Mouse (Mus musculus): ENCODE results near the gene Lrrn4. TPM values are rescaled to one million over a fixed set of nuclear protein-coding genes. Genes with fewer than 3 reads are reported as not detected.

Gene Lrrn4
- polyA plus RNA-seq, 1 experiment = 2.3 TPM

GRCm38 (mm10) chr2:132873657-132874326 is 6.9 kb downstream of the Lrrn4 start:
- no peak for DNase-seq (ENCODE audit: low read depth, low spot score)

GRCm38 (mm10) chr2:132871663-132872062 is 9.0 kb downstream of the Lrrn4 start:
- WGBS = 29% methylated on average over 3 of the region's 3 CpGs
- peak; percentile 59 for DNase-seq (ENCODE audit: low read depth, low spot score)

More at GRCm38 (mm10) chr2:132873657-132874326, 6.9 kb downstream of the Lrrn4 start:
- 66% methylated on average over 10 of the region's 10 CpGs for WGBS

- WGBS = 80% methylated on average over 4 of the region's 4 CpGs
- no peak for DNase-seq (ENCODE audit: low read depth, low spot score)
Observed at GRCm38 (mm10) chr2:132870286-132870685, 10.4 kb downstream of the Lrrn4 start.

GRCm38 (mm10) chr2:132869682-132870081 is 11.0 kb downstream of the Lrrn4 start:
- DNase-seq (ENCODE audit: low read depth, low spot score) = no peak
- 88% methylated on average over 5 of the region's 5 CpGs for WGBS

- WGBS = 47% methylated on average over 5 of the region's 5 CpGs
- no peak for DNase-seq (ENCODE audit: low read depth, low spot score)
Observed at GRCm38 (mm10) chr2:132867521-132867920, 13.2 kb downstream of the Lrrn4 start.

GRCm38 (mm10) chr2:132863325-132863724 is 17.4 kb downstream of the Lrrn4 start:
- DNase-seq (ENCODE audit: low read depth, low spot score) = no peak
- WGBS = 93% methylated on average over 2 of the region's 2 CpGs

GRCm38 (mm10) chr2:132861456-132861855 is 19.2 kb downstream of the Lrrn4 start:
- WGBS = 89% methylated on average over 2 of the region's 2 CpGs

GRCm38 (mm10) chr2:132860435-132860834 is 20.3 kb downstream of the Lrrn4 start:
- DNase-seq (ENCODE audit: low read depth, low spot score) = no peak

More at GRCm38 (mm10) chr2:132861456-132861855, 19.2 kb downstream of the Lrrn4 start:
- DNase-seq (ENCODE audit: low read depth, low spot score) = no peak

GRCm38 (mm10) chr2:132856333-132856732 is 24.4 kb downstream of the Lrrn4 start:
- DNase-seq (ENCODE audit: low read depth, low spot score) = no peak
- WGBS = 67% methylated on average over 5 of the region's 5 CpGs

- no peak for DNase-seq (ENCODE audit: low read depth, low spot score)
- WGBS = 95% methylated on average over 1 of the region's 1 CpGs
Observed at GRCm38 (mm10) chr2:132853051-132853450, 27.6 kb downstream of the Lrrn4 start.

- 92% methylated on average over 6 of the region's 6 CpGs for WGBS
Observed at GRCm38 (mm10) chr2:132849141-132849540, 31.6 kb downstream of the Lrrn4 start.

GRCm38 (mm10) chr2:132848361-132848760 is 32.3 kb downstream of the Lrrn4 start:
- DNase-seq (ENCODE audit: low read depth, low spot score) = no peak
- WGBS = 71% methylated on average over 4 of the region's 4 CpGs

More at GRCm38 (mm10) chr2:132849141-132849540, 31.6 kb downstream of the Lrrn4 start:
- no peak for DNase-seq (ENCODE audit: low read depth, low spot score)

GRCm38 (mm10) chr2:132847581-132847980 is 33.1 kb downstream of the Lrrn4 start:
- 21% methylated on average over 7 of the region's 7 CpGs for WGBS
- DNase-seq (ENCODE audit: low read depth, low spot score) = no peak

- DNase-seq (ENCODE audit: low read depth, low spot score) = peak; percentile 83
- WGBS = under 1% methylated on average over 96 of the region's 96 CpGs
Observed at GRCm38 (mm10) chr2:132846407-132847358, 34.0 kb downstream of the Lrrn4 start, which contains the start of gene Crls1. Crls1 (plus strand) TSS chr2:132846666.

GRCm38 (mm10) chr2:132841071-132841470 is 39.6 kb downstream of the Lrrn4 start:
- WGBS = 88% methylated on average over 4 of the region's 4 CpGs
- no peak for DNase-seq (ENCODE audit: low read depth, low spot score)

Other genes with a start within 250 kb of the Lrrn4 start
- gene Shld1, start 194.0 kb downstream of the Lrrn4 start, polyA plus RNA-seq (2012; rRNA removed) = 12.6 and 13.2 TPM in 2 replicates
- 8.5 and 9.0 TPM in 2 replicates for gene Chgb, start 99.6 kb downstream of the Lrrn4 start, polyA plus RNA-seq (2012; rRNA removed)
- gene Trmt6, start 64.8 kb downstream of the Lrrn4 start, polyA plus RNA-seq (2012; rRNA removed) = 4.4 and 4.6 TPM in 2 replicates
- gene Mcm8, start 64.8 kb downstream of the Lrrn4 start, polyA plus RNA-seq (2012; rRNA removed) = 1.5 TPM in 2 replicates
- 24.9 and 29.7 TPM in 2 replicates for gene Crls1, start 34.2 kb downstream of the Lrrn4 start, polyA plus RNA-seq (2012; rRNA removed)
- 15.7 and 25.2 TPM in 2 replicates for gene Fermt1, start 65.0 kb upstream of the Lrrn4 start, polyA plus RNA-seq (2012; rRNA removed)

Data from large intestine, adult 2 months (tissue).